Mouse (Mus musculus) embryo, embryonic 11.5 days (tissue): Measurements from ENCODE around the gene H6pd.
A peak's percentile ranks its signal among the peaks of the same experiment; 100 is the strongest.

Experiments
- DNase-seq: peaks from one replicate; pipeline ENCODE4 v3.0.0-alpha.2; 2012; ENCODE audit warnings: low read depth, low spot score

Gene H6pd

DNA sequence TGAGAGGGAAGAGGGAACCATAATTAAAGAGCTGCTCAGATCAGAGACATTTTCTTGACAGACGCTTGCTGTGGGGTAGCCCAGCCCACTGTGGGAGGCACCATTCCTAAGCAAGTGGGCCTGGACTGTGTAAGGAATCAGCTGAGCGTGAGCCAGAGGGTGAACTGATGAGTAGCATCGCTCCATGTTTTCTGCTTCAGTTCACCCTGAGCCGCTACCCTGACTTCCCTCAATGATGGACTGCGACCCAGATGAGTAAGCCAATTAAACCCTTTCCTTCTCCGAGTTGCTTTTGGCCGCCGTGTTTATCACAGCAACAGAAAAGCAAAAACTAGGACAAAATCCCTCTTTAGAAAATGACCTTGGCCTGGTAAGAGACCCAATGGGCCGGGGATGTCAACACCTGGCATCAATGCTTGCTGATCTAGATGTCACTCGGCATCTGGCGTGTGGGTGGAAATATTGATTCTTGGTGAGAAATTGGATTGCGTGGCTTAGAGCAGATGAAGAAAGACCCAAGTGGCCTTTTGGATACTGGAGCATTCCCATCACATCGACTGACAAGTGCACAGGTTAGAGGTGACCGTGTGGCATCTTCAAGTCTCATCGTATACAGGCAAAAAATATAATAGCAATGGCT lies 11.0 kb upstream of the H6pd start:
- no peak for DNase-seq

DNA sequence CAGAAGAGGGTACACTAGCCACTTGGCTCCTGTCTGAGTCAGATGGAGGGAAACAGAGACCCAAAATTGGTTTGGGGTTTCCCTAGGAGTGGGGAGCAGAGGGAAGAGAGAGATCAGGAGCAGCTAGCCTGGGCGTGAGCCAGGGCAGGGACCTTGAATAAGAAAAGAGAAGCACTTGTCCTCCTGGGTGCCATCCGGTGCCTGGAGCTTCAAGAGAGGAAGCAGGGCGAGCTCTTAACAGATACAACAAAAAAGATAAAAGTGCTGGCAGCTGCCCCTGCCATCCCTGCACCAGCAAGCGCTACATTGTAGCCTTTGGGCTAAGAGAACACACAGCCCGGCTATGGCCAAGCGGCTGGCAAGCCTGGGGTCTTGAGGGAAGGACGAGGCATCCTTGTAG lies 6.6 kb upstream of the H6pd start:
- DNase-seq = no peak

DNA sequence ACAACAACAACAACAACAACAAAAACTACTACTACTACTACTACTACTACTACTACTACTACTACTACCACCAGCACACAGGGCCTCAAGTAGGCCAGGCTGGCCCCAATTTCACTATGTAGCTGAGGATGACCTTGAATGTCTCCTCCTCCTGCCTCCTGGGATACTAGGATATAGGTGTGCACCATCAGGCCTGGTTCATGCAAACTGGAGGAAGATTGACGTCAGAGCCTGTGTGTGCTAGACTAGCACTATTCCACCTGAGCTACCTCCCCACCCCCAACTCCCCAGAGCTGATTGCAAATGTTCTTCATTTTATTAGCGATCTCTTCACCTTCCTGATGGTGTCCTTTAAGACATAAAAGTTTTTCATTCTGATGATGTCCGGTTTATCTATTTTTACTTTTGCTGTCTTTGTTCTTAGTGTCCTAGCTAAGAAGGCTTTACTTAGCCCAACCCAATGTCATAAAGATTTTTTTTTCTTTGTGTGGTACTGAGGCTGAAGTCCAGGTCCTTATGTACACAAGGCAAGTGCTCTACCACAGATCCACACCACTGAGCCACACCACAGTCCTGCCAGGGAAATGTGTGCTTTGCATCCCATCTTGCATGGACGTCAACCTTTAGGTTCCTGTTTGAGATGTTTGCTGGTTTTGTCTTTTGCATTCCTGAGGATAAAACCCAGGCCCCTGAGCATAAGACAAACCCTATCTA lies 5.7 kb upstream of the H6pd start:
- DNase-seq = no peak

DNA sequence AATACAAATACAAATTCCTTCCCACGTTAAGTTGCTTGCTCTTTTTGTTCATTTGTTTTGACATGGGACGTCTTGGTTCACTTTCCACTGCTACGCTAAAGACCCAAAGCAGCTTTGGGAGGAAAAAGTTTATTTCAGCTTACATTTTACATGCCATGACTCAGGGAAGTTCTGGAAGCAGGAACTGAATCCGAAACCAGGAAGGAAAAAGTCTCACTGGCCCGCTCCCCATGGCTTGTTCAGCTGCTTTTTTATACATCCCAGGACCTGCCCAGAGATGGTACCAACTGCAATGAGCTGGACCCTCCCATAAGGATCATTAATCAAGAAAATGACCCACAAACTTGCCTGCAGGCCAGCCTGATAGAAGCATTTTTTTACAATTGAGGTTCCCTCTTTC lies 5.0 kb upstream of the H6pd start:
- no peak for DNase-seq

DNA sequence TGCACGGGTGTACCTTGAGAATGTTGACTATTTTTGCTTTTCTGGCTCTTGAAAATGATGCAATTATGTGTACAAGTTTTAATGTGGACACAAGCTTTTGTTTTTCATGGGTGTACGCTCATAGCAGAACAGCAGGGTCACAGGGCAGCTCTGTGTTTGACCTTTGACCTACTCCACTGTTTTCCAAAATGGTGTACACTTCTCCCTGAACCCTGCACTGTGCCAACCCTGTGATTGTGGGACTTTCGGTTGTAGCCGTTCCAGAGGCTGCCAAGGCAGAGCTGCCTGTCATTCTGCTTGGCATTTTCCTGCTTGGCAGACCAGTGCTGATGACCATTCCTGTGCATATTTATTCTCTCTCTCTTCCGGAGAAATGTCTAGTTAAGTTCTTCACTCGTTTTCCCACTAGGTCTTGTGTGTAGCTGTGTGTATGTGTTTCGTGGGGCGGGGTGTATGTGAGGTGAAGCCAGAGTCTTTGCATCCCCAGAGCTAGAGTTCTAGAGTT lies 4.4 kb upstream of the H6pd start:
- DNase-seq = no peak

DNA sequence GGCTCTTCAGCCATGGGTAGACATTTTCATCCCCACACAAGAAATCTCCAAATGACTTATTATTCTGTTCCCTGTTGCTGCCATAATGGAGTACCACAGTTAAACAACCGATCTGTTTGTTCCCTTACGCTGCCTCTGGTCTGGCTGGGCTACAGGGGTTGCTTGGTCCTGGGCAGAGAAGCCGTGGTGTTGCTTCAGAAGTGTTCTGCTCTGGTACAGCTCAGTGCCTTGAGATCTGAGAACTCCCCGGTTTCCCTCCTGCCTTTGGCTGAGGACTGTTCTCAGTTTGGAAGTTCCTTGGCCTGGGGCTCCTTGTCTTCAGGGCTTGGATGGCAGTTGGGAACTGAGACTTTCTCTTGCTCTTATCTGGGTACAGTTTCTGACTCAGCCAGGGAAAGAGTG lies 3.5 kb upstream of the H6pd start:
- no peak for DNase-seq

DNA sequence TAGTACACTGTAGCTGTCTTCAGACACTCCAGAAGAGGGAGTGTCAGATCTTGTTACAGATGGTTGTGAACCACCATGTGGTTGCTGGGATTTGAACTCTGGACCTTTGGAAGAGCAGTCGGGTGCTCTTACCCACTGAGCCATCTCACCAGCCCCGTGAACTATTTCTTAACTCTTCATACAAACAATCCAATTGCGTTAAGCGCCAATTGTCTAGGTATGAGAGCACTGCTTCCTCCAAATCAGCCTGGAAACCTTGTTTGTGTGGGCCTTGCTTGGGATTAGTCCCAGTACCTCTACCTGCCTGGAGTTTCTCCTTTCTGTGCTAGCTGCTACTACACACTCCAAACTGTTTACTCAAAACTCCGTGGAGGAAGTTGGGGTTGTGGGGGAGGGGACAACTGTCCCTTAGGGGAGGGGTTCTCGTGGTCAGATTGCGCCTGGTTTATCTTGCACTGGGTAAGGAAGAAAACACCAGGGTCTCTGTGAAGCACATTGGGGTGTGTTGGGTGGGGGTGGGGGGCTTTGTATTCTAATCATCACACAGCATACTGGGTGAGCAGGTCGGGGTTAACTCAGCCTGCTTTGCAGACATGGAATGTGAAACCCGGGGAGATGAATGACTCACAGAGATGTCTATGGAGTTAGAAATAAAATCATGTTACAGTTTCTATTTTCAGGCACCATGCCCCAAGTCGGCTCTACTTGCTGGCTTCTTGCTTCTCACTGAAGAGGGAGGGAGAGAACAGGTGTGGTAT lies 2.9 kb upstream of the H6pd start:
- no peak for DNase-seq

DNA sequence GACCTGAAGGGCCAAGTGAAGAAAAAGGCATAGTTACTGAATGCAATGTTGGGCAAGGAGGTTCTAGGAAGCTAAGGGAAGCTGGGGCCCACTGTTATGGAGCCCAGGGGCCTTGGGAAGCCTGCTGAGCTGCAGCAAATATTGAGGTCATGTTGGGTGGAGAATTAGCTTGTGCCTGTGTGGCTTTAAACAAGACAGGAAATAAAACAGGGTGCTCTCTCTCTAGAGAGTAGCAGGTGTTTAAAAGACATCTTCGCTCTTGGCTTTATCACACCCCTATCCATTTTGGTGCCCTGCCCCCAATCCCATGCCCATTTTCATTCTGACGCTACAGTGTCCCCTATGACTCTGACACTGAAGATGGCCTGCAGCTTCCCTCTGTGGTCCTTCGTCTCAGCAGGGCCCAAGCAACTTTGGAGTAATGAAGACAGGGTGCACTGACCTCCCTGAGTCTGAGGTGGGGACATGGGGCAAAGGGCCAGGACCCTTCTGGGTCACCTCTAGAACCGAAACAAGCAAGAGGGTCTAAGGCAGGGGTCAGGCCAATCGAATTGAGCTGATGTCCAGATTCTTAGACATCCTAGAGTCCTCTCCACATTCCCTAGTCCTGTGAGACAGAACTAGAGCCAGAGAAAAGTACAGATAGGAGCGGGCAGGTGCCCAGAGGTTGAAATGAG lies 1.4 kb upstream of the H6pd start:
- DNase-seq = no peak

DNA sequence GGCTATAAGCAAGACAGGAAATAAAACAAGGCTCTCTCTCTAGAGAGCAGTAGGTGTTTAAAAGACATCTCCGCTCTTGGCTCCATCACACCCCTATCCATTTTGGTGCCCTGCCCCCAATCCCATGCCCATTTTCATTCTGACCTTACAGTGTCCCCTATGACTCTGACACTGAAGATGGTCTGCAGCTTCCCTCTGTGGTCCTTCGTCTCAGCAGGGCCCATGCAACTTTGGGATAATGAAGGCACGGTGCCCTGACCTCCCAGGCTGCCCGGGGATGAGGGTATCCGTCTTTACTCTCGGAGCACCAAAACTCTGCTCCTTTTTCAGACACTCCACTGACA lies 736 bp upstream of the H6pd start:
- DNase-seq = no peak

DNA sequence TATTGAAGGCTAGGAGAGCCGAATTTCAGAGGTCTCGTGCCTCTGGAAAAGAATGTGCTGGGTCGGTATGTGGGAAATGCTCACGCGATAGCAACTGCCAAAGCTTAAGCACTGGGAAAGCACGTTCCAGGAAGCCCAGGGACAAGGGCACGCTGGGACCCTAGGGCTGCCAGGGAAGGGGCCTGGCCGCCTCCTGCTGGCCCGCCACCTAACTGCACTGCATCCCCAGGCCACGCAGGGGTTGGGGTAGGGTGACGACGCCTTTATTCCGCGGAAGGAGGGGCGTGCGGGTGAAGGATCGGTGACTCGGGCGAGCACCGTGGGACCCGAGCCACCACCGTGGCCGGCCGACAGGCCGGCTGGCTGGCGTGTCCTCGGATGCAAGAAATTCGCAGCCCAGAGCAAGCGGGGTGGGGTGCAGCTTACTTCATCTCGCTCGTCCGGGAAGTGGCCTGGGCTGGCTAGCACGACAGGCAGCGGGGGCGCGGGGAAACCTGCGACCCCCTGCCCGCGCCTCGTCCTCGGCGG lies 434 bp downstream of the H6pd start:
- DNase-seq = peak; percentile 69

DNA sequence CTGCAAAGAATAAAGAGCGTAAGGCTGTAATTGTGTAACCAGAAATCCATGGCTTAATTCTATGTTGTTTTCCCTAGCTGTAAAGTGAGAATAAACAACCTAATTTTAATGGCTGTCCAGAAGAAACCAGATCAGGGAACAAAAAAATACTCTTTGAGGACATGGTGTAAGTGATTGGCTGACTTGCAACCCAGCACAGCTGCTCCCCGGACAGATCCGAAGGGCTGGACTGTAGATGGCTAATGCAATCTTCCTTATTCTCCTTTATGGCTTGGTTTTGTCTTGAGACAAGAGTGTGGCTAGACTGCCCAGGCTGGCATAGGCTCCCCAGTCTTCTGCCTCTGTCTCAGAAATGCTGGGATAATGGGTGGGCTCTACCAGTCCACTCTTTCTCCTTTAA lies 1.4 kb downstream of the H6pd start:
- DNase-seq = no peak

DNA sequence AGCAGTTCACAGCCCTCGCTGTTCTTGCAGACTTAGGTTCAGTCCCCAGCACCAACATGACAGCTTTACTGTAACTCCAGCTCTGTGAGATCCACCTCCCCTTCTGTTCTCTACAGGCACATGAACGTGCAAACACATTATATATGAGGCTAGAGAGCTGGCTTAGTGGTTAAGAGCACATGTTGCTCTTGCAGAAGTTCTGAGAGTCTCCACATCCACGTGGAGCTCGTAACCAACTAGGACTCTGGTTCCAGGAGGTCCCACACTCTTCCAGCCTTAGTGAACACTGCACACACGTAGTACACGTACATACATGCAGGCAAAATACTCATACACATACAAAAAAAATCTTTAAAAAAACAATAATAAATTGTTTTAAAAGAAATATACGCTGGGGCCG lies 1.8 kb downstream of the H6pd start:
- no peak for DNase-seq

DNA sequence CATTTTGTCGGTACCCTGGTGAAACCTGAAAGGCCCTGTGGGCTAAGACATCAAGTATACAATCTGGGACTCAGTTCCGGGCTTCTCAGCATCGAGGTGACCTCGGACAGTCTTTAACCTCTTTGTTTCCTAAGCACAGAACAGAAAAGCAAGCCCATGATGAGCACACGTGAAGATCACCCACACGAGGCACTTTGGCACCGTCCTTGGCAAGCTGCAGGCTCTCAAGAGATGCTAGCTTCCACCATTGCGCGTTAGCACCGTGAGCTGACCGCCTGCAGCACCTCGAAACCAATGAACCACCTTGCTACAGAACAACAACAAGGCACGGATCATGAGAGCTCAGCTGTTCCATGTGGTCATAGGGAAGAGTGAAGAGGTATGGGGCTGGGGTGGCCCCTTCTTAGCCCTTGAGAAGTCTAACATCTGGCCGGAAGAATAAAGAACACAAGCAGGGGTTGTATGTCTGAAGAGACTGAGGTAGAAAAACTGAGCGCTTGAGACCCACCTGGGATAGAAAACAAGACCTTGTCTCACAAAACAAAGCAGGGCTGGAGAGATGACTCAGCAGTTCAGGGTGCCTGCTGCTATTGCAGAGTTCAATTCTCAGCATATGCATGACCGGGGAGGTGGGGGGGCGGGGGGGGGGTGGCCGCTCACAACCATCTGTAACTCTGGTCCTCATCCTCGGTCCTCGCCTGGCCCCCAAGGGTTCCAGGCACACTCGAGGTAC lies 2.5 kb downstream of the H6pd start:
- no peak for DNase-seq

DNA sequence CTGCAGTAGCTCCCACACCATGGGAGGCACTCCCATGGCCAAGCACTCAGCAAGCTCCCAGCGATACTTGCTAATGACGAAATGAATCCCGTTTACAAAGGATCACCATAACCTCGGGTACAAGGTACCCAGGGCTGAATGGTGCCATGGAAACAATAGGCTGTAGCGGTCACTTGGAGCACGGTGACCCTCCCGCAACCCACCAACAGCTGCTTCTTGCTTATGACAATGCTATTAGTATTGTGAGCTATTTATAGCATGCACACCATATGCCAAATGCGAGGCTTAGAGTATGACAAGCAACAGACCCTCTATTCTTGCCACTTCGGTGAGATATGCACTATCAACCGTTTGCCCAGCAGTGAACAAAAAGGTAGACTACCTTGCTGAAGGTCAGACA lies 3.6 kb downstream of the H6pd start:
- no peak for DNase-seq

DNA sequence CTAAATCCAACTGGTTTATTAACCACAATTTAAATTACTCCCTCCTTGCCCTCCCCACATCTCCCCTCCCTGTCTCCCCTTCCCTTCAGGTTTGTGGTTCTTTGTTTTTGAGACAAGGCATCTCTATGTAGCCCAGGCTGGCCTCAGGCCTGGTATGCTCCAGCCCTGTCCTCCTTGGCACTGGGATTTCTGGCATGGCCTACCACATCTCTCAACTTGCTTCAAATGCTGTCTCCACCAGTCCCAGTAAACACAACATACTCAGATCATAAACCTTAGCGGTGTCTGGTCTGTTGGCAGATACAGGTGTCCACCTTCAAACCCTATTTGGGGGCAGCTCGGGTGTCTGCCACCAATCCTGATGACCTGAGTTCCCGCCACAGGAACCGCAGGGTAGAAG lies 5.2 kb downstream of the H6pd start:
- no peak for DNase-seq

DNA sequence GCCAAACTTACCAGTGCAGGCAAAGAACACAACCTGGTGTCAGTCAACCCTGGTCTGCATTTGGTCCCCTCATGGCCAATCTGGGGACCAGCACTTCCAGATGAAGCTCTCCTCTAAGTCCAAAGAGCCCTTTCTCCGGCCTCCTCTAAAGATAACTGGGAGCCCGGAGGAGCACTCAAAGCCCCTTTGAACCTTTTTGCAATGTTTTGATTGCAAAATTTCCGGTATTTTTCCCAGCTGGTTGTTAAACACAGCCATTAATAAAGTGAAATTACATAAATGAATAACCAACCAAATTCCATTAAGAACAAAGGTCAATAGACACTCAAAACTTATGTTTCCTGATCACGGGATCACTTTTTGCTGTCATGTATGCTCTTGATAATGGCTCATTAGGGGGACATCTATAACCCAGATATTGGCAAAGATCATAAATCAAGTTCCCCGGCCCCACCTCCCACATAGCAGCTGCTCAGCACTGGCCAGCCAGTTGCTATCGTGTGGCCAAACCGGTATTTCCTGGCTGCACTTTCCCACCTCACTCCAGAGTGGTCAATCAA lies 5.7 kb downstream of the H6pd start:
- DNase-seq = no peak

DNA sequence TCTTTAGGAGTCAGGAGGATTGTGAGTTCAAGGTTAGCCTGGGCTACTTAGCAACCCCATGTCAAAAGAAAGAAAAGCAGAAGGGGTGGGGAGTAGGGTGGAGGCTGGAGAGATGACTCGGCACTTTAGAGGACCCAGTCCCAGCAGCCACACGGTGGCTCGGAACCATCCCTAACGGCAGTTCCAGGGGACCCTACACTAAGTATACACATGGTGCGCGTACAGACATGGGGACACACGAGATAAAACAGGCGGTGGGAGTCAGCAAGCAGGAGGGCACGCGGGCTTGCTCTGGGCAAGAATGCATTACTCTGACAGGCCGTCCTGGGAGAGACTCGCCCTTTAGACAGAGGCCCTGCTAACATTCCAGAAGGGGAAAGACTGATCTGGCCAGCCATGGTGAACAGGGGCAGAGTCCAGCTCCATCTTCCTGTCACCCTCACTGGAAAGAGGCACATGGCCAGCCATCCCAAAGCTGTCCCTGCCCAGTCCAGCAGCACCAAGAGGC lies 6.7 kb downstream of the H6pd start:
- no peak for DNase-seq

DNA sequence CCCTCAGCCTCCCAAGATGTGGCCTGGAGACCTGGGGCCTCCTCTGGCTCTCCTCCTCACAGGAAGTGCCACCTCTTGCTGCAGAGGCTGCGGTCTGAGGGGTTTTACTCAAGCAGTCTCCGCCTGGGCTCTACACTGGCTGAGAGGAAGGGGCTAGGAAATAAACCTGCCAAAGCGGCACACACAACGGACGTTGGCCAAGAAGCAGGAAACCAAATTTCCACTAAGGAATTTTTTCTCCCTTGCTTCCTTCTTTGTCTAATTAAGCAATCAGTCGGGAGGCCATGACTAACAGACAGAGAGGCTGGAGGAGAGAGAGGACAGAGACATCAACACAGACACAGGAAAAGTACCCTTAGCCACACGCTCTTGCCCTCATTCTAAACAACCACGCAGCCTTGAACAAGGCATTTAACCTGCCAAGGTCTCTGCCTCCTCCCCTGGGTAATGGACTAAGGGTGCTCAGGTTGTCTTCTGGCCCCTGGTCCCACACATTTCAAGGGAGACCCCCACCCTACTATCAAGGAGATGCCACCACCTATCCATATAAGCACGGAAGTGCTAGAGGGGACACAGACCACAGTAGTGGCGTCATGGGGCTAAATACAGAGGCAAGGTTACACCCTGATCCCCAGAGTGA lies 7.5 kb downstream of the H6pd start:
- no peak for DNase-seq

DNA sequence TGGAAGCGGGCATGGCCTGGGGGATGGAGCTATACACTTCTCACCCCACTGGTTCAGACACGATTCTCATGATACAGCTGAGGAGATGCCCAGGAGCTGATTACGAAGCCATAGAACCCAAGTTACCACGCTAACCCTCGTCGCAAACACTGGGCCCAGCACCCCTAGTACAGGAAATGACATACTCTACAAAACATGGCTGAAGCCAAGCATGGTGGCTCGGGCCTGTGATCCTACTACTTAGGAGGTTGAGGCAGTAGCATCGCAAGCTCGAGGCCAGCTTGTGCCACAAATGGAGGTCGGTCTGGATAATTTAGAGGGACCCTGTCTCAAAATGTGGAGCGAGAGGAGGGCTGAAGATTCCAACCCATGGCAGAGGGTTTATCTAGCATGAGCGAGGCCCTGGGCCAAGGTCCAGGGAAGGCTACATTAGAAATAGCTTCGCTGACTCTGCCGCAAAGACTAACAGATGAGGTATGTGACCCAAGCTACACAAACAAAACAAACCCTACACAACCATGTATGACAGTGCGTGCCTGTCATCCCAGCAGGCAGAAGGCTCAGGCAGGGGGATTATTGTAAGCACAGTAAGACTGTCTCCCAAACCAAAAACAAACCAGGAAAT lies 8.8 kb downstream of the H6pd start:
- no peak for DNase-seq

DNA sequence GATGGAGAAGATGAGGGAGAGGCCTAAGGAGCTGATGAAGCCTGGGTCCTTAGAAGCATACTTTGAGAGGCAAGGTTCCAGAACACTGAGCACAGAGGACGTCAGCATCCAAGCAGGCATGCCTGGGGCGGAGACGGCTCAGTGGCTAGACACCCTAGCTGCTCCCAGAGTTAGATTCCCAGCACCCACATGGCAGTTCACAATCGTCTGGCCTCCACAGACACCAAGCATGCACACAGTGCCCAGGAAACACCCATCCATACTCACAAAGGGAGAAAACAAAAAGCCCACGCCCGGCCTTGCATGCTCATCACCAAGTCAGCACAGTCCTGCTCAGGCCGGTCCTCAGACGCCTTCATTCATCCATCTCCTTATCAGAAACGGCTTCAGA lies 9.3 kb downstream of the H6pd start:
- DNase-seq = no peak
